27 mouse cellular contexts compared by ENCODE assay signal in the genomic region with DNA sequence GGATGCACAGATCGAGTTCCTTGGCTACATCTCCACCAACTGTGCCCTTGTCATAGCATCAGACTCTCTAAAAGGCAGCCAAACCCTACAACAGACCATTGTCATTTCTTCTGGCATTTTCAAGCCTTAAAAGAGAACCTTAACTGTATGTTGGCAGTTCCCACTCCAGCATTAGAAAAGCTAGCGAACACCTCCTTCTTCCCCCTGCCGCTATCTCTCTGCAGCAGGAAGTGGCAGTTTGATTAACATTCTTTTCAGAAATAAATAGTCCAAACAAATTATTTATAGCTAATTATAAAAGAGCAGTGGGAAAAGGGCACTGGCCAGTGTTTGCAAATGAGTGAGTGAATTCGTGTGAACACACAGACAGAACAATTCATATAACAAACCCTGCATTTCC.
"Had no signal": no experiment of that assay in that cellular context is flagged by ENCODE, and none has a peak within 500 bp of the region (broad histone marks: within the 10 kb centered on the region; RNA-seq: fewer than 3 reads in every experiment).

No protein-coding gene starts in this region.

- H3K4me2 ChIP-seq: heart, embryonic 11.5 days; heart, embryonic 13.5 days; heart, embryonic 15.5 days; hindbrain, embryonic 13.5 days; hindbrain, embryonic 15.5 days; kidney, embryonic 15.5 days; limb, embryonic 13.5 days; limb, embryonic 15.5 days; liver, embryonic 12.5 days had no signal

- H3K9ac ChIP-seq: heart, embryonic 13.5 days; heart, embryonic 15.5 days; hindbrain, embryonic 13.5 days; hindbrain, embryonic 15.5 days; kidney, embryonic 15.5 days; limb, embryonic 13.5 days; limb, embryonic 15.5 days; liver, embryonic 12.5 days; liver, embryonic 14.5 days had no signal

- H3K36me3 ChIP-seq: heart, embryonic 13.5 days; heart, embryonic 15.5 days; hindbrain, embryonic 10.5 days; hindbrain, embryonic 13.5 days; hindbrain, embryonic 15.5 days; kidney, embryonic 15.5 days; limb, embryonic 13.5 days; limb, embryonic 15.5 days; liver, embryonic 12.5 days had no signal

- H3K9me3 ChIP-seq: heart, embryonic 13.5 days; heart, embryonic 15.5 days; hindbrain, embryonic 10.5 days; hindbrain, embryonic 13.5 days; hindbrain, embryonic 15.5 days; kidney, embryonic 15.5 days; limb, embryonic 13.5 days; limb, embryonic 15.5 days; liver, embryonic 12.5 days had no signal

- H3K4me1 ChIP-seq: heart, embryonic 13.5 days; heart, embryonic 15.5 days; hindbrain, embryonic 10.5 days; hindbrain, embryonic 13.5 days; hindbrain, embryonic 15.5 days; kidney, embryonic 15.5 days; limb, embryonic 13.5 days; limb, embryonic 15.5 days; liver, embryonic 12.5 days had no signal

- ATAC-seq: hindbrain, postnatal 0 days; intestine, embryonic 16.5 days; liver, embryonic 12.5 days had no signal

- H3K27me3 ChIP-seq: heart, embryonic 15.5 days; hindbrain, embryonic 13.5 days; hindbrain, embryonic 15.5 days; liver, embryonic 12.5 days had no signal

- H3K27ac ChIP-seq: heart, adult 2 months; heart, embryonic 13.5 days; heart, embryonic 15.5 days; hindbrain, embryonic 10.5 days; hindbrain, embryonic 13.5 days; hindbrain, embryonic 15.5 days; hindbrain, postnatal 0 days; kidney, embryonic 15.5 days; kidney, postnatal 0 days; limb, embryonic 13.5 days; limb, embryonic 15.5 days; liver, embryonic 12.5 days; liver, embryonic 14.5 days had no signal

- H3K4me3 ChIP-seq: heart, adult 2 months; heart, embryonic 13.5 days; heart, embryonic 15.5 days; hindbrain, embryonic 10.5 days; hindbrain, embryonic 13.5 days; hindbrain, embryonic 15.5 days; kidney, embryonic 15.5 days; limb, embryonic 13.5 days; limb, embryonic 15.5 days; liver, embryonic 12.5 days had no signal

- DNase-seq: gastrocnemius, postnatal 14 days; gastrocnemius, postnatal 36 days; heart, adult 11 months; heart, adult 2 months; heart, postnatal 4 days; kidney, adult 11 months; kidney, adult 2 months; kidney, adult 9 months; kidney, postnatal 14 days; kidney, postnatal 36 days; layer of hippocampus, adult 9-11 months; layer of hippocampus, postnatal 36 days; left cerebral cortex, postnatal 4 days had no signal
